Mouse (Mus musculus) heart, adult 9 months (tissue): ENCODE data around the gene Myl9.

Experiments
- DNase-seq, 2 experiments: peaks; one replicate each; pipeline ENCODE4 v3.0.0; 2022; ENCODE audit warnings: low spot score in 2 of 2

The Myl9 gene

DNA sequence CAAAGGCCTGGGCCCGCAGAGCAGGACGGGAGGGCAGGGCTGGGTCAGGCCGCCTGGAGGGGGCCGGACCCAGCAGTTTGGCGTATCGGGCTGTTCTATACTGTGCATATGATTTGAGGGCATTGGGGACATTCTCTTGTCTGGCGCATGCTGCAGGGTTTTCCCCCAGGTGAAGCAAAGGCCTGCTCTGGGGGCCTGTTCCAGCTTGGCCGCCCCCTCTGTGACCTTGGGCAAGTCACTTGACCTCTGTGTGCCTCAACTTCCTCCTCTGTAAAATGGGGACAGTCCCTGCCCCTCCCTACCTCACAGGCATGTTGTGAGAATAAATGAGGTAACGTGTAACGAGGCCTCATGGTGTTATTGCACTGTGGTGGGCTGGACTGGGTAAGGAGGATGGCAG, 11.2 kb upstream of the Myl9 start:
- DNase-seq, result no peak

- no peak for DNase-seq
Measured at GRCm38 (mm10) chr2:156764747-156765146, 10.5 kb upstream of the Myl9 start.

DNA sequence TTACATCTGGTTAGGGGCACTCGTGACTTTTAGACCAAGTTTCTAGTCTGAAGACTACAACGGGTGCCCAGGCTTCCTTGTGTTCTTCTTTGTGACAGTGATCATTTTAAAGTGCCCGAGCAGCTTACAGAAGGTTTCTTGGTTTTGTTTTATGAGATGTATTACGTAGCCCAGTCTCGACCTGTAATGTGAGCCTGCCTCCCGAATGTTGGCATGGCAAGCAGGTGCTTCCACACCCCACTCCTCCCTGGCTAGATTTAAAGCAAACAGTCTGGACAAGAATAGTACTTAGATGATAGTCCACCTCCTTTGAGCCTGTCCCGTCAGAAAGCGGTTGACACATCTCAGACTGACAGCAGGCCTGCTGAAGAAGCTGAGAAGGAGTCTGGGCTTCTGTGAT, 9.6 kb upstream of the Myl9 start:
- DNase-seq, result no peak

DNA sequence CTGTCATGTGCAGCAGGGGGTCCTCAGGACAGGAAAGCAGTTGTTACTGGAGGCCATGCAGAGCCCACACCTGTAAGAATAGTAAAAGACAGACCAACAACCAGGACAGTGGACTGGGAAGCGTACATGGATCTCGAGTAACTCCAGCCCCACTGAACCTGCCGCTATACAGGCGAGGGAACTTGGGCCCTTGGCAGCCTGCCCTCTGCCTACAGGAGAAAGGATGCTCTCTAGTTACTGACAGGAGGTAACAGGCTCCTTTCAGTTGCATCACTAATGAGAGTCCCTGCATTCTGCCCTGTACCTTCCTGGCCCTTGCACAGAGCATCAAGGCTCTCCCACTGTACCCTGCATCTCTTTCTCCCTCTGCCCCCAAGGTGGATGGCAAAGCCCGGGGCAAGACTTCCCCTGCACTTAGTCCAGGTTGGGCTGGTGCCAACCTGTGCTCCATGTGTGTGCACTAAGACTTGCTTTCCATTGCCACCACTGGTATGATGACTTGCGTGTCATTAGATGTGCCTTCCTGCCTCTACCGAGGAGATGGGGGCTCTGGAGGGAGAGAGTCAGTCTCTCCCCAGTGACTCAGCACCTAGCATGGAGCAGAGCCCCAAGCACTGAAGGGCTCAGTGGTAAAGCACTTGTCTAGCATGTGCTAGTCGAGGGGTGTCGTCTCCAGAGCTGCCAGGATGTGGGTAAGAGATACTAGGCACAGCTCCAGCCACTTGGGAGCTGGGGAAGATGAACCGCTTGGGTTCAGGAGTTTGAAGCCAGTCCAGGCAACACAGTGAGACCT, 8.8 kb upstream of the Myl9 start:
- no peak for DNase-seq

DNA sequence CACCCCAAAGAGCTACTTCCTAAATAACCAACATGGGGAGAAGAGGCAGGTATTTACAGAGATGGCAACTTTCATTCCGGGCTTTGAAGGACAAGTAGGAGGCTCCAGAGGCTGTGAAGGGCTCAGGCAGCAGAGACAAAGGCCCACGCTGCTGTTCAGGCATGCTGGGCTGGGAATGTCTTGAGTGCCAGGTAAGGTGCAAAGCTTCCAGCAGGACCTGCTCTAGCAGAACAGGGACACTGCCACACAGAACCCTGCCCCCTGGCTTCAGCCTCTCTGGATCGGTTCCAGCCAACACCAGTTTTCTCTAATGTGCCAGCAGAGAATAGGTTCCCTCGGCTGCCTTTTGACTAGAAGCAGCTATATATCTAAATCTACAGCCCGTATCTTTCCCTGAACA, 8.1 kb upstream of the Myl9 start:
- no peak for DNase-seq

- DNase-seq, result no peak
Measured at GRCm38 (mm10) chr2:156769274-156769673, 5.9 kb upstream of the Myl9 start.

GRCm38 (mm10) chr2:156773470-156773869, 1.8 kb upstream of the Myl9 start:
- no peak for DNase-seq

DNA sequence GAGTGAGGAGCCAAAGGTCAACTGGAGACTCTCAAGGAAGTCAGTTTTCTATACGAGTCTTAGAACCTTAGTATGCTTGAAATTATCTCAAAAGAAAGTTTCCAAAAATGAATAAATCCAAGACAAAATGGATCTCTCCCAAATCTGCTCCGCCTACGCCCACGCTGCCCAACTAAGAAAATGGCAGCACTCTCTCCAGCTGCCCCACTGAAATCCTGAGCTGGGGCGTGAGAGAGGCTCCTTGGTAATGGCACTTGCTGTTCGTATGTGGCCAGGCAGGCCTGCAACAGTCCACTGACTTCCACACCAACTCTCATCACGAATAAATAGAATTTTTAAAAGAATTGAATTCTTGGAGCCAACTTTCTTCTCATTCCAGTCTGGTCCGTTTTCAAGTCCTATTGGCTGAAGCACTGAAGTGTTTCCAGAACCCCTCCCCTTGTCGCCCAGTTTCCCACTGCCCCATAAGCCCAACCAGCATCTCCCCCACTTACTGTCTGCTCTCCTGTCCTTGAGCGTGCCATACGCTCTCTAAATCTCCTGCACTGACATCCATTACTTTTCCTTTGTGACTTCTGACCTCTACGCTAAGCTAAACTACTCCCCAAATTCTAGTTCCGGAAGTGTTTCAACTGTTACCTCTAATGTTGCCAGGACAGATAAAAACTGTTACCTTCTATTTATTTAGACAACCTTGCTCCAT, 1.0 kb upstream of the Myl9 start:
- no peak for DNase-seq

GRCm38 (mm10) chr2:156775455-156776435, 525 bp downstream of the Myl9 start:
- no peak for DNase-seq

GRCm38 (mm10) chr2:156776907-156777306, 1.7 kb downstream of the Myl9 start:
- DNase-seq, result no peak

DNA sequence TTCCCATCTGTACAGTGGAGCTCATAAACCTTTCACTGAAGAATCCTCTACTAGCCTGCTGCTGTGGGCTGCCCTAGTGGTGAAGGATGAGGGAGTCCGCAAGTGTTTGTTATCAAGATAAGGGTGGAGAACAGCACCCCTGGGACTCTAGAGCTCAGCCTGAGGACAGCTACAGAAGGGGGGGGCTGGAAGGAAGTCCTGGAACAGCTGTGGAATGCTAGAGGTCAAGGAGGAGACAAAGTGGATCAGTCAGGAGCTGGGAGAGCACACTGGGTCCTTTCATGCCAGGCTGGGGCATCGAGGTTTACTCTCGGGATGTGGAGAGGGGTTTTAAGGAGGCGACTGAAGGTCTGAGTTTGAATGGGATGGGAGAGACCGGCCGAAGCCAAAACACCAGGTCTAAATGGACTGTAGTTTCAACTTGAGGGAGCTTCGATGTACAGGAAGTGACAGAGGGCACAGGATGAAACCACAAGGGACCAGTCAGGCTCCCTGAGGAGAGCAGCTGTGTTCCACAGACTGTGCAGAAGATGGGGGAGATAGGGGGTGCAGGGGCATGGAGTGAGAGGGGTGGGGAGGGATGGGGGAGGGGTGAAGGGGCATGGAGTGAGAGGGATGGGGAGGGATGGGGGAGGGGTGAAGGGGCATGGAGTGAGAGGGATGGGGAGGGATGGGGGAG, 2.2 kb downstream of the Myl9 start:
- peak in 1 of 2 experiments; percentile 39 for DNase-seq

- DNase-seq, result no peak
Measured at GRCm38 (mm10) chr2:156778571-156778970, 3.4 kb downstream of the Myl9 start.

DNA sequence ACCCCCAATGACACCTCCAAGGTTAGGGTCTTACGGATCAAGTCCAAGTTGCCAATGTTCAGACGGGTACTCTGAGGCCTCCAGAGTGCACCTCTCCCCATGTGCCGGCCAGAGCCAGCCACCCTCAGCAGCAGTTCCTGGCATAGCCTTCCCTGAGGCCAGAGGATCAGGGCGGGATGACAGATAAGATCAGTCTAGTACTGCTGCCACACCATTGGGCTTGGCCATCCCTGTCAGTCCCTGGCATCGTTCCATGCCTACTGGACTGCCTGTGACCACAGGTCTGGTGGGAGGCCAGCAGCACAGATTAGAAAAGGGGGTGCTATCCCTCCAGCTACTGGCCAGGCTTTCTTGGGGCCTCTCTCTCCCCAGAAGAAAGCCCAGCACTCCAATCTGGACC, 3.8 kb downstream of the Myl9 start:
- no peak for DNase-seq

GRCm38 (mm10) chr2:156779488-156779887, 4.3 kb downstream of the Myl9 start:
- no peak for DNase-seq

DNA sequence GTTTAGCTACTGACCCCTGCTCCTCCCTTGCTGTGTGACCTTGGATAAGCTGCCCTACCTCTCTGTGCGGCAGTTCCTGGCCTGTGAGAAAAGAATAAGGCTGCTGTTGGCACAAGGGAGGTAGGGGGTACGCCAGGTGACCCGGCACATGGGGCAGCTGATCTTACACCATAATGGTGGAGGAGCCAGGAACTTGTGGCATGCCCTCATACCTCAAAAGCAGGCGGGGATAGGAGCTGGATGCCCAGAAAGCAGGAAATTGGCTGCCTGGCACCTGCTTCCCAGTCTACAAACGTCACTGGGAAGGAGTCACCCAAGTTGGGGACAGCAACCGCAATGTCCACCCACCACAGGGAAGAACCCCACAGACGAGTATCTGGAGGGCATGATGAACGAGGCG, 4.9 kb downstream of the Myl9 start:
- DNase-seq, result no peak

DNA sequence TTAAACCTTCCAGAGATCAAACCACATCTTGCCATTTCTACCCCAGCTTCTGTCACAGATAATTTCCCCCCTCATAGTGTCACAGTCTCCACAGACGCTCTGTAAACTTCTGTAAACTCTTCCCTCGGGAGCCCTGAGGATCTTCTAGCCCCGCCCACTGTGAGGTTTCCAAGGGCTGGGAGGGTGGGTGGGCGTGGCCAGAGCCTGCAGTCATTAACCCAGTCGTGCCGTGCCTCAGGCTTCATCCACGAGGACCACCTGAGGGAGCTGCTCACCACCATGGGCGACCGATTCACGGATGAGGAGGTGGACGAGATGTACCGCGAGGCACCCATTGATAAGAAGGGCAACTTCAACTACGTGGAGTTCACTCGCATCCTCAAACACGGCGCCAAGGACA, 5.5 kb downstream of the Myl9 start:
- no peak for DNase-seq

DNA sequence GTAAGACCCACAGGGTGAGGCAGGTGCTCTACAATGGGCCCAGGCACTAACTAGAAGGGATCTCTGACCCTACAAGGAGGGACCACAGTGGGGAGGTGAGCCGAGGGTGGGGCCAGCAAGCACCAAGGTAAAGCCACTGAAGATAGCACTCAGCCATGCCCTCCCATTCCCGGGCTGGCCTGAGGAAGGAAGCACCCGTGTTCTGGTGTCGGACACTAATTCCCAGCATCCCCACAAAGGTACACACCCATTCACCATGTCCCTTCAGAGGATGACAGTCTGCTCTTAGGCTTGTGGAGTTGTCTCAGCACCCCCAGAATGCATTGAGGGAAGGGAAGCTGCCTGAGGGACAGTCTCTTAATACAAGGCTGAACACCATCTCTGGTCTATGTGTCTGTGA, 6.1 kb downstream of the Myl9 start:
- no peak for DNase-seq

DNA sequence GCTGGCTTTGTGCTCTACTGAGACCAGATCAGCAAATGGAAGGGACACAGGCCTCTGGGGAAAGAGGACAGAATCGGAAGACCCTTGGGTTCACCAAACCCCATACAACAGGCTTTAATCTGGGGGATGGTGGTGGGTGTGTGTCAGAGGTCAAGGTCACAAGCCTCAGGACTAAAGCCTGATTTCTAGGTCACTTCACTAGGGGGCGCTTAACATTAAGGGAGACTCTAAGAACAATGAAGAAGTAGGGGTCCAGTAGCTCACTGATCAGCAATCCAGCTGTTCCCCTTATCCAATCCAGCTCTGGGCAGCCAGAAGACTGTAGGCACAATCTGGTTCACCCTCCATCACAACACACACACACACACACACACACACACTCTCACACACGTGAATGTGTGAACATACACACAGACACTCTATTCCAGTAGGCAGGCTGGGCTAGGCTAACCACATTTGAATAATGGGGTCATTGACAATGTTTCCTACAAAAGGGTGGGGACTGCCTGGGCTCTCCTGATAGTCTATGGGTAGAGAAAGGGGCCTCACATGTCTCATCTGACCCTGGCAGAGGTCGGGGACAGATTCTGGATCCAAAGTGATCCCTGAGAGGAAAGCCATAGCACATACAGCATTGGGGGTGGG, 6.7 kb downstream of the Myl9 start:
- no peak for DNase-seq

DNA sequence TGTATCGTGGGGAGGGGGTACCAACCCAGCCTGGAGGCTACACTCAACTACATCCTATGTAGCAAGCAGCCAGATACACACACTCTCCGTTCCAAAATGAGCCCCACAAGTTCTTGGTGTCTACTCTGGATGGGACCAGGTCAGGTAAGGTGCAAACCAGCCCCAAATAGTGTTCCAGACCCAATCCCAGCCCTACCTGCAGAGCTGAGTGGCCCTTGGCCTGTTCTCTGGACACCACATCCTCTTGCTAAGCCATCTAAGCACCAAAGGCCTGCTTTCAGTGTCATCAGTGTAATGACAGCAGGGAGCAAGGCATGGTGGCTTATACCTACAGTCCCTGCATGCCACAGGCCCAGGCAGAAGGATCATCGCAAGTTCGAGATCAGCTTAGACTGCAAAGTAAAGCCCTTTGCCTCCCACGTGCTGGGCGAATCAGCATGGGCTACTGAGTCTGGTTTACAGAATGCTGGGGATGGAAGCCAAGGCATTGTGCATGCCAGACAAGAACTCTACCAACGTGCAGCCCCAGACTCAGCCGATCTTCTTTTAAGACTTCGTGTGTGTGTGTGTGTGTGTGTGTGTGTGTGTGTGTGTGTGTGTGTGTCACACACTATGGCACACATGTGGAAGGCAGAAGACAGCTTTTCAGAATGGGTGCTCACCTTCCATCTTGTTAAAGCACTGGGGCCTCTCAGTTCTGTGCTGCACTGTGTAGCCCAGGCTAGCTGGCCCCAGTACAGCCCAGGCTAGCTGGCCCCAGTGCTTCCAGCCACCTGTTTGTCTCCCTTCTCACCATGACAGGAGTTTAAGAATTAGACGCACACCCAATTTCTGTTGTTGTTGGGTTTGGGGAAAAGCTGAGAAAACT, 7.5 kb downstream of the Myl9 start:
- no peak for DNase-seq

DNA sequence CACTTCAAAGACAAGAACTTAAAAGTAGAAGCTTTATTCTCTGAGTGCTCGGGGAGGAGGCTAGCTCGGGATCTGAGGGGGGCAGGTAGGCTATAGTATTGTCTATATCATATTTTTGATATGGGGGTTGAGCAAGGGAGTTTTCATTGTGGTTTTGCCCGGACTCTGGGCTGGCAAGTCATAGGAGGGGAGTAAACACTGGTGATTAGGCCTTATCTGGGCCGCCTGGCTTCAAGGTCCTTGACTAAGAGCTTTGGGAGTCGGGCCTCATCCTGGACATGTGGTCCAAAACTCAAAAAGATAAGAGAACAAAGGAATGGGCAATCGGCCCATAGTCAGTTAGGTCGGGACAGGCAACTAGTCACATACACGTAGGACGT, 8.1 kb downstream of the Myl9 start:
- DNase-seq, result no peak
